Comparison of ENCODE assay signal across 30 mouse cellular contexts in the genomic region with DNA sequence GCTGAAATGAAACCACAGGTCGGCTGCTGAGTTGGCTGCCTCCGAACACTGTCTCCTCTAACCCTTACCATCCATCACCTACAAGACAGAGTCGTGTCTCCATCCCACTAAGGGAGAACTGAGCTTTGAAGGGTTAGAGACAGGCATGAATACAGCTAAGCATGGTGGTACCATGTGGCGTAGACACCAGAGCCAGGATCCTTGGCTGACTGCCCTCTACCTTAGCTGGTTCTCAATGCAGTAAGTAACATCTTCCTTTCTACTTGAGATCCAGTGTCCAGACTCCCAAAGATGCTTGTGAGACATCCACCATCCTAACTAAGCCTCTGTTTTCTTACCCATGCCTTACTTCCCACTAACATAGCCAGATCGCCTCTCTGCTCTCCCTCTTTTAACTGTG. TPM values are rescaled to one million over a fixed set of nuclear protein-coding genes. Genes with fewer than 3 reads are reported as not detected.
DNase-seq lines count a peak whose midpoint lies in the region; ATAC-seq and TF ChIP-seq lines count a peak whose summit lies in the region.
"Had no signal": no experiment of that assay in that cellular context is flagged by ENCODE, and none has a peak within 500 bp of the region (broad histone marks: within the 10 kb centered on the region; RNA-seq: fewer than 3 reads in every experiment).

No protein-coding gene starts in this region.

- no peak for TF ChIP-seq CTCF in brain, embryonic 14.5 days (IDR thresholded peaks at IDR 0.05; ENCODE audit: borderline replicate concordance, extremely low read depth, insufficient read depth, insufficient read length)

- WGBS in hindbrain, embryonic 10.5 days: 96% methylated on average over 5 of the region's 5 CpGs
- 87% methylated on average over 5 of the region's 5 CpGs for WGBS in hindbrain, embryonic 14.5 days
- 84% methylated on average over 5 of the region's 5 CpGs for WGBS in embryonic facial prominence, embryonic 11.5 days
- 83% methylated on average over 5 of the region's 5 CpGs for WGBS in limb, embryonic 10.5 days

- no peak for ATAC-seq in hindbrain, embryonic 14.5 days (ENCODE audit: low FRiP score)
- no peak for ATAC-seq in embryonic facial prominence, embryonic 11.5 days (replicated peaks; ENCODE audit: insufficient number of reproducible peaks, low FRiP score, low TSS enrichment, low read depth)
- ATAC-seq in activated CD4-positive, CD25-positive, alpha-beta regulatory T cell, adult 4 months: no peak
- ATAC-seq: CD4-positive, CD25-positive, alpha-beta regulatory T cell, adult 4 months; forebrain, embryonic 16.5 days; midbrain, embryonic 15.5 days had no signal

- H3K27ac ChIP-seq in hindbrain, embryonic 10.5 days: peak overlapping the region; percentile 73
- H3K27ac ChIP-seq in hindbrain, embryonic 14.5 days: no peak overlapping the region
- H3K27ac ChIP-seq in embryonic facial prominence, embryonic 11.5 days (replicated peaks; ENCODE audit: low read depth, low read length): peak overlapping the region; percentile 76
- peak overlapping the region; percentile 86 for H3K27ac ChIP-seq in limb, embryonic 10.5 days
- H3K27ac ChIP-seq: heart, embryonic 15.5 days; liver, embryonic 15.5 days; lung, embryonic 15.5 days; midbrain, embryonic 15.5 days; neural tube, embryonic 12.5 days had no signal

- H3K36me3 ChIP-seq in hindbrain, embryonic 10.5 days: peaks cover 40% of the 10 kb centered on the region
- peaks cover 30% of the 10 kb centered on the region for H3K36me3 ChIP-seq in hindbrain, embryonic 14.5 days (replicated peaks; ENCODE audit: control insufficient read depth, insufficient read depth)
- H3K36me3 ChIP-seq in embryonic facial prominence, embryonic 11.5 days (replicated peaks; ENCODE audit: control insufficient read depth, insufficient read depth, low read depth, low read length): peaks cover 12% of the 10 kb centered on the region; the same call in 1 of the 2 replicates
- H3K36me3 ChIP-seq in limb, embryonic 10.5 days: peaks cover 47% of the 10 kb centered on the region
- H3K36me3 ChIP-seq: liver, embryonic 15.5 days had no signal

- TF ChIP-seq POLR2A in brain, embryonic 14.5 days (IDR thresholded peaks at IDR 0.05; ENCODE audit: borderline replicate concordance, extremely low read depth, insufficient read depth, insufficient read length, poor library complexity, severe bottlenecking): no peak

- DNase-seq in hindbrain, embryonic 10.5 days (ENCODE audit: low spot score): no peak
- no peak for DNase-seq in hindbrain, embryonic 14.5 days (ENCODE audit: low spot score)
- peak; percentile 35 for DNase-seq in brain, embryonic 14.5 days (ENCODE audit: low read depth)
- DNase-seq in embryonic facial prominence, embryonic 11.5 days (ENCODE audit: low spot score): no peak
- DNase-seq in limb, embryonic 10.5 days (ENCODE audit: low spot score): no peak
- DNase-seq in left cerebral cortex, postnatal 14 days (ENCODE audit: low spot score in 2 of 2): no peak
- no peak for DNase-seq in retina, embryonic 14.5 days (ENCODE audit: low spot score)
- DNase-seq: adrenal gland, adult 2 months; adrenal gland, postnatal 36 days; cerebellum, adult 2 months; cerebellum, postnatal 36 days; gastrocnemius, adult 2 months; heart, postnatal 36 days; kidney, adult 11 months; kidney, postnatal 14 days; layer of hippocampus, adult 9-11 months; liver; lung, postnatal 36 days; thymus, adult 2 months; thymus, postnatal 36 days had no signal

- H3K9ac ChIP-seq in hindbrain, embryonic 14.5 days: no peak overlapping the region
- H3K9ac ChIP-seq in embryonic facial prominence, embryonic 11.5 days (replicated peaks; ENCODE audit: low read length): no peak overlapping the region
- H3K9ac ChIP-seq: heart, embryonic 15.5 days; liver, embryonic 15.5 days; lung, embryonic 15.5 days; midbrain, embryonic 15.5 days; neural tube, embryonic 12.5 days had no signal

- H3K9me3 ChIP-seq in hindbrain, embryonic 10.5 days: no peaks in the 10 kb centered on the region
- no peaks in the 10 kb centered on the region for H3K9me3 ChIP-seq in hindbrain, embryonic 14.5 days (ENCODE audit: control insufficient read depth, low read length)
- H3K9me3 ChIP-seq in embryonic facial prominence, embryonic 11.5 days (replicated peaks; ENCODE audit: control insufficient read depth, low read length): no peaks in the 10 kb centered on the region
- no peaks in the 10 kb centered on the region for H3K9me3 ChIP-seq in limb, embryonic 10.5 days (replicated peaks)
- H3K9me3 ChIP-seq: heart, embryonic 15.5 days; hindbrain, embryonic 13.5 days; liver, embryonic 15.5 days; lung, embryonic 15.5 days; midbrain, embryonic 15.5 days; neural tube, embryonic 12.5 days had no signal

- H3K4me2 ChIP-seq in hindbrain, embryonic 14.5 days (replicated peaks): no peak overlapping the region
- no peak overlapping the region for H3K4me2 ChIP-seq in embryonic facial prominence, embryonic 11.5 days (ENCODE audit: low read depth, low read length)
- H3K4me2 ChIP-seq: heart, embryonic 15.5 days; hindbrain, embryonic 13.5 days; liver, embryonic 15.5 days; lung, embryonic 15.5 days; midbrain, embryonic 15.5 days had no signal

- H3K4me1 ChIP-seq in hindbrain, embryonic 10.5 days (replicated peaks): peaks cover 59% of the 10 kb centered on the region
- peaks cover 38% of the 10 kb centered on the region for H3K4me1 ChIP-seq in hindbrain, embryonic 14.5 days (replicated peaks; ENCODE audit: control insufficient read depth, insufficient read depth, low read length)
- peaks cover 18% of the 10 kb centered on the region for H3K4me1 ChIP-seq in embryonic facial prominence, embryonic 11.5 days (ENCODE audit: control insufficient read depth, insufficient read depth, low read length)
- peaks cover 64% of the 10 kb centered on the region for H3K4me1 ChIP-seq in limb, embryonic 10.5 days

- intact Hi-C loops in left cerebral cortex, postnatal 14 days (cut with DNase I): loop anchor here (10.0 kb wide), 1 partner anchor 231 kb away; no protein-coding TSS in a partner anchor

- no peak overlapping the region for H3K4me3 ChIP-seq in hindbrain, embryonic 10.5 days
- no peak overlapping the region for H3K4me3 ChIP-seq in hindbrain, embryonic 14.5 days (replicated peaks; ENCODE audit: low read length)
- H3K4me3 ChIP-seq in embryonic facial prominence, embryonic 11.5 days (ENCODE audit: low read depth, low read length): no peak overlapping the region
- no peak overlapping the region for H3K4me3 ChIP-seq in limb, embryonic 10.5 days
- H3K4me3 ChIP-seq: gastrocnemius, adult 2 months; heart, embryonic 15.5 days; hindbrain, embryonic 13.5 days; liver, embryonic 15.5 days; lung, embryonic 15.5 days; midbrain, embryonic 15.5 days; myocyte; neural tube, embryonic 12.5 days had no signal

- H3K27me3 ChIP-seq in hindbrain, embryonic 10.5 days (ENCODE audit: insufficient read depth, poor library complexity, severe bottlenecking): no peaks in the 10 kb centered on the region
- H3K27me3 ChIP-seq in hindbrain, embryonic 14.5 days (ENCODE audit: control insufficient read depth, insufficient read depth, low read length): no peaks in the 10 kb centered on the region
- H3K27me3 ChIP-seq in embryonic facial prominence, embryonic 11.5 days (ENCODE audit: control insufficient read depth, insufficient read depth, low read length): no peaks in the 10 kb centered on the region
- H3K27me3 ChIP-seq in limb, embryonic 10.5 days (ENCODE audit: low read depth, poor library complexity, severe bottlenecking): no peaks in the 10 kb centered on the region
- H3K27me3 ChIP-seq: heart, embryonic 15.5 days; hindbrain, embryonic 13.5 days; lung, embryonic 15.5 days; midbrain, embryonic 15.5 days; neural tube, embryonic 12.5 days had no signal

RNA-seq across cellular contexts. Expression of a gene that starts 7.5 kb away (rescaled TPM):
- 8.1 and 10.2 TPM in 2 replicates for polyA plus RNA-seq in hindbrain, embryonic 10.5 days (2016; fragmentation: Nextera tagmentation; extraction: Ambion mirVana)
- polyA plus RNA-seq in hindbrain, embryonic 14.5 days (2014; fragmentation: Nextera tagmentation; extraction: Ambion mirVana): 9.5 and 11.7 TPM in 2 replicates
- polyA plus RNA-seq in brain, embryonic 14.5 days (2012; rRNA removed): 16.0 and 19.1 TPM in 2 replicates
- polyA plus RNA-seq in embryonic facial prominence, embryonic 11.5 days (2014; fragmentation: Nextera tagmentation; extraction: Ambion mirVana): 13.6 and 14.5 TPM in 2 replicates
- 9.5 and 11.2 TPM in 2 replicates for polyA plus RNA-seq in limb, embryonic 10.5 days (2016; fragmentation: Nextera tagmentation; extraction: Ambion mirVana)
- total RNA-seq in left cerebral cortex, postnatal 14 days (2021): 1 to 10 TPM; 4.4 to 4.5 TPM
- not detected for polyA plus RNA-seq in activated CD4-positive, CD25-positive, alpha-beta regulatory T cell, adult 4 months (2017; shearing (Covaris generic))
- polyA plus RNA-seq: CD4-positive, CD25-positive, alpha-beta regulatory T cell, adult 4 months had no signal

RNA-seq across cellular contexts. Expression of a gene that starts 32.6 kb away (rescaled TPM):
- polyA plus RNA-seq in hindbrain, embryonic 10.5 days (2016; fragmentation: Nextera tagmentation; extraction: Ambion mirVana): 18.5 and 22.2 TPM in 2 replicates
- polyA plus RNA-seq in hindbrain, embryonic 14.5 days (2014; fragmentation: Nextera tagmentation; extraction: Ambion mirVana): 27.1 and 27.4 TPM in 2 replicates
- polyA plus RNA-seq in brain, embryonic 14.5 days (2012; rRNA removed): 10.5 and 11.0 TPM in 2 replicates
- polyA plus RNA-seq in embryonic facial prominence, embryonic 11.5 days (2014; fragmentation: Nextera tagmentation; extraction: Ambion mirVana): 18.7 and 21.5 TPM in 2 replicates
- 19.0 and 23.2 TPM in 2 replicates for polyA plus RNA-seq in limb, embryonic 10.5 days (2016; fragmentation: Nextera tagmentation; extraction: Ambion mirVana)
- total RNA-seq in left cerebral cortex, postnatal 14 days (2021): 10 to 100 TPM; 17.2 to 17.5 TPM
- 10 to 100 TPM; 12.7 to 13.0 TPM for polyA plus RNA-seq in activated CD4-positive, CD25-positive, alpha-beta regulatory T cell, adult 4 months (2017; shearing (Covaris generic))
